Mouse (Mus musculus): Measurements from ENCODE around the gene Susd5. TPM values are rescaled to one million over a fixed set of nuclear protein-coding genes. Genes with fewer than 3 reads are reported as not detected.

The Susd5 gene
- 0.47 TPM for polyA plus RNA-seq (2015; fragmentation: Illumina TruSeq; extraction: RNeasy Lipid Tissue Mini Kit (QIAGEN cat#74804); ENCODE audit: insufficient read depth, low replicate concordance)

DNA sequence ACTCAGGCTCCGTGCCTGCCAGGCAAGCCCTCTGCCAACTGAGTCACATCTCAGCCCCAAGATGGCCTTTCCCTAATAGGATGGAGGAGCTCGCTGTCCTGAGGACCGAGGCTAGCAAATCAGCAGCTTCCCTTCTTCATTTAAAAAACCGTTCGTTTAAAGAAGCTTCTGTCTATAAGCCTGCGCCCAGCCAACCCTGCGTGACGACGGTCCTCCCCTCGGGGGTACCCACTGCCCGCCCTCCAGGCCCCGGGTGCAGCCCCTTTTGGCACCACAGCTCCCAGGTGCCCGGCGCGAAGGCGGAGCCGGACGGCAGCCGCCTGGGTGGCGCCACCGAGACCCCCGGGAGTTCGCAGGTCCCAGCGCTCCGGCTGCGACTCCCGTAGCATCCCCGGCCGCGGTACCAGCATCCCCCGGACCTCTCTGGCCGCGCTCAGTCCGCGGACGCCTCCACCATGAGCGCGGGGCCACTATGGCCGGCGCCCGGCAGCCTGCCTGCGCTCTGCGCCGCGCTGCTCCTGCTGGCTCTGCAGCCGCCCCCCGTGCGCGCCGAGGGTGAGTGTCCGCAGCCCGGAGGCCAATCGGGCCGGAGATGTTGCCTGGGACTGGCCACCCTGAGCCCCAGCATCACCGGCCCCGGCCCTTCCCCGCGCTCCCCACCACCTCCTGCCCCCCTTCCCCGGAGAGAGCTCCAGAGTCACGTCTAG lies at the start of gene Susd5:
Gene Susd5 (plus strand): TSS at position 51 of the 707 bp plus-strand sequence.

DNA sequence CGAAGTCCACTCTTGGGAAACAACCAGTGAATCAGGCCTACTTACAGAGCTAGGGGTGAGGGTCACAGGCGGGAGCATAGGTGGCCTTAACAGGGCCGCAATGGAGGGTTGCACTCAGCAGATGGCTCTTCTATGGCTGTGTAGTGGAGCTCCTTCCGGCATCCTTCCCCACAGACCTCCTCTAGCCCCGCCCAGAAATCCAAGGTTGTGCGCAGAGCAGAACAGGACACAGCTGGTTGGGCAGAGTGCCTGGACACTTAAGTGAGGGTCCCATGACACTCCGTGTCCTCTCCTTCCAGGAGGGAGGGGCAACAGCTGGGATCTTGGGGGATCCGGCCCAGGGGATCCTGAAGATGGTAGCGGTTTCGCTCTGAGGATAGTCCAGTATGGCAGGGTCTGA lies 10.9 kb upstream of the Susd5 start, which contains the start of gene Fbxl2:
Gene Fbxl2 (minus strand): TSS at position 164 of the 400 bp plus-strand sequence.

Other genes starting within 250 kb of the Susd5 start
- gene Ubp1, start 126.2 kb upstream of the Susd5 start, polyA plus RNA-seq (2015; fragmentation: Illumina TruSeq; extraction: RNeasy Lipid Tissue Mini Kit (QIAGEN cat#74804); ENCODE audit: insufficient read depth, low replicate concordance): 154 TPM
- gene Fbxl2, start 10.9 kb upstream of the Susd5 start, polyA plus RNA-seq (2015; fragmentation: Illumina TruSeq; extraction: RNeasy Lipid Tissue Mini Kit (QIAGEN cat#74804); ENCODE audit: insufficient read depth, low replicate concordance): 1.1 TPM